Mouse (Mus musculus) kidney, adult 2 months (tissue): ENCODE results near the gene Lgals7. TPM values are rescaled to one million over a fixed set of nuclear protein-coding genes. Genes with fewer than 3 reads are reported as not detected.

Experiments used
- DNase-seq: peaks from one replicate; pipeline ENCODE4 v3.0.0; 2021
- H3K27ac ChIP-seq: fragments of 200-500 bp; 2 replicates; pipeline ENCODE4 v1.5.1; 2012; ENCODE audit warnings: low read depth, low read length, control low read depth, inconsistent platforms; ENCODE audit not compliant: insufficient read depth
- H3K27me3 ChIP-seq: fragments of 200-500 bp; replicated peaks from 2 replicates; pipeline ENCODE4 v1.6.1; 2012; ENCODE audit warnings: mild to moderate bottlenecking, moderate library complexity, low read length, inconsistent platforms; ENCODE audit not compliant: control insufficient read depth, insufficient read depth
- H3K36me3 ChIP-seq: fragments of 200-500 bp; 2 replicates; pipeline ENCODE4 v1.6.1; 2012; ENCODE audit warnings: mild to moderate bottlenecking, moderate library complexity, low read length, inconsistent platforms; ENCODE audit not compliant: control insufficient read depth, insufficient read depth
- H3K4me1 ChIP-seq: fragments of 200-500 bp; 2 replicates; pipeline ENCODE4 v1.6.1; 2011; ENCODE audit warnings: low read length; ENCODE audit not compliant: control insufficient read depth, insufficient read depth
- H3K4me3 ChIP-seq: fragments of 200-500 bp; 2 replicates; pipeline ENCODE4 v1.5.1; 2011; ENCODE audit warnings: mild to moderate bottlenecking, low read depth, low read length, control low read depth; ENCODE audit not compliant: insufficient read depth
- CTCF ChIP-seq: fragments of 200-500 bp; conservative IDR thresholded peaks from 2 replicates; pipeline ENCODE4 v1.5.1; 2011; ENCODE audit warnings: low read depth, mild to moderate bottlenecking, control low read depth, low read length, moderate library complexity, mixed read lengths; ENCODE audit not compliant: insufficient read depth, insufficient read length
- POLR2A ChIP-seq: fragments of 200-500 bp; IDR thresholded peaks from one replicate; pipeline ENCODE4 v1.6.1; 2011; ENCODE audit warnings: low read depth, low read length, control low read depth
- WGBS: fragments of 180-500 bp; shearing (Covaris S2); methylation state at CpG from one replicate; pipeline ENCODE4 v1.1.7; 2018; 5-methylcytosine and 5-hydroxymethylcytosine counted together
- polyA plus RNA-seq: library from polyadenylated mRNA; depleted of rRNA; stranded (reverse); fragments of >200 nt; gene quantifications from 2 replicates; pipeline ENCODE4 v1.2.3, GENCODE M21; 2012; rRNA removed

Lgals7 gene
- polyA plus RNA-seq, 1 experiment = 1.6 TPM

- TF ChIP-seq POLR2A = no peak
- TF ChIP-seq CTCF = no peak
- H3K27ac ChIP-seq = no peak overlapping the region
- peaks cover 21% of the 10 kb centered on the region for H3K36me3 ChIP-seq
- H3K4me3 ChIP-seq = no peak overlapping the region
- no peaks in the 10 kb centered on the region for H3K4me1 ChIP-seq
- H3K27me3 ChIP-seq = no peaks in the 10 kb centered on the region
- 88% methylated on average over 3 of the region's 3 CpGs for WGBS
- DNase-seq = no peak
Observed at GRCm38 (mm10) chr7:28902809-28903208, 39.2 kb downstream of the Lgals7 start.

GRCm38 (mm10) chr7:28903778-28904177, 40.1 kb downstream of the Lgals7 start:
- peaks cover 19% of the 10 kb centered on the region for H3K36me3 ChIP-seq
- DNase-seq = no peak
- H3K27me3 ChIP-seq = no peaks in the 10 kb centered on the region
- WGBS = 87% methylated on average over 10 of the region's 10 CpGs
- no peak overlapping the region for H3K27ac ChIP-seq
- TF ChIP-seq POLR2A (no peak), CTCF (no peak)
- H3K4me1 ChIP-seq = no peaks in the 10 kb centered on the region
- no peak overlapping the region for H3K4me3 ChIP-seq

- Histone ChIP-seq H3K4me3 (no peak overlapping the region), H3K27ac (no peak overlapping the region), H3K4me1 (peaks cover 3% of the 10 kb centered on the region; the same call in 1 of the 2 replicates), H3K36me3 (peaks cover 18% of the 10 kb centered on the region), H3K27me3 (no peaks in the 10 kb centered on the region)
- no peak for DNase-seq
- WGBS = 91% methylated on average over 5 of the region's 5 CpGs
- TF ChIP-seq POLR2A (no peak), CTCF (no peak)
Observed at GRCm38 (mm10) chr7:28907195-28907594, 43.5 kb downstream of the Lgals7 start.

GRCm38 (mm10) chr7:28911632-28912031, 48.0 kb downstream of the Lgals7 start:
- TF ChIP-seq POLR2A (no peak), CTCF (no peak)

GRCm38 (mm10) chr7:28913171-28913570, 49.5 kb downstream of the Lgals7 start:
- no peak for DNase-seq
- WGBS = 60% methylated on average over 11 of the region's 11 CpGs
- H3K27ac ChIP-seq = peak overlapping the region; percentile 86

More at GRCm38 (mm10) chr7:28911632-28912031, 48.0 kb downstream of the Lgals7 start:
- H3K4me1 ChIP-seq = peaks cover 9% of the 10 kb centered on the region; the same call in 1 of the 2 replicates
- peaks cover 13% of the 10 kb centered on the region for H3K36me3 ChIP-seq
- WGBS = 29% methylated on average over 4 of the region's 4 CpGs
- no peaks in the 10 kb centered on the region for H3K27me3 ChIP-seq
- DNase-seq = peak; percentile 93
- H3K4me3 ChIP-seq = no peak overlapping the region
- peak overlapping the region; percentile 86 for H3K27ac ChIP-seq

More at GRCm38 (mm10) chr7:28913171-28913570, 49.5 kb downstream of the Lgals7 start:
- Histone ChIP-seq H3K36me3 (peaks cover 13% of the 10 kb centered on the region), H3K4me3 (no peak overlapping the region), H3K4me1 (peaks cover 21% of the 10 kb centered on the region), H3K27me3 (no peaks in the 10 kb centered on the region)
- TF ChIP-seq CTCF (no peak), POLR2A (no peak)

Other genes with a start within 250 kb of the Lgals7 start
- gene Acp7, start 232.5 kb upstream of the Lgals7 start, polyA plus RNA-seq = not detected in 2 replicates
- gene Fbxo27, start 171.0 kb upstream of the Lgals7 start, polyA plus RNA-seq = 1.1 and 1.6 TPM in 2 replicates
- 1.1 and 1.3 TPM in 2 replicates for gene Fbxo17, start 147.0 kb upstream of the Lgals7 start, polyA plus RNA-seq
- gene Mrps12, start 122.0 kb upstream of the Lgals7 start, polyA plus RNA-seq = 79.8 and 96.7 TPM in 2 replicates
- 19.4 and 22.9 TPM in 2 replicates for gene Sars2, start 121.9 kb upstream of the Lgals7 start, polyA plus RNA-seq
- not detected in 2 replicates for gene Ccer2, start 107.7 kb upstream of the Lgals7 start, polyA plus RNA-seq
- gene Sirt2, start 97.1 kb upstream of the Lgals7 start, polyA plus RNA-seq = 99.8 and 103 TPM in 2 replicates
- 37.9 and 41.6 TPM in 2 replicates for gene Nfkbib, start 96.3 kb upstream of the Lgals7 start, polyA plus RNA-seq
- 2.9 and 5.9 TPM in 2 replicates for gene Rinl, start 74.9 kb upstream of the Lgals7 start, polyA plus RNA-seq
- gene Hnrnpl, start 55.3 kb upstream of the Lgals7 start, polyA plus RNA-seq = 172 and 214 TPM in 2 replicates
- 865 and 950 TPM in 2 replicates for gene Ech1, start 38.6 kb upstream of the Lgals7 start, polyA plus RNA-seq
- 22.8 and 25.0 TPM in 2 replicates for gene Lgals4, start 30.0 kb upstream of the Lgals7 start, polyA plus RNA-seq
- gene Capn12, start 17.6 kb downstream of the Lgals7 start, polyA plus RNA-seq = 0.11 and 0.24 TPM in 2 replicates
- 340 and 367 TPM in 2 replicates for gene Actn4, start 98.5 kb downstream of the Lgals7 start, polyA plus RNA-seq
- 321 and 343 TPM in 2 replicates for gene Eif3k, start 118.0 kb downstream of the Lgals7 start, polyA plus RNA-seq
- 2.3 and 6.2 TPM in 2 replicates for gene Map4k1, start 118.2 kb downstream of the Lgals7 start, polyA plus RNA-seq